Mouse (Mus musculus) inflammation-experienced regulatory T-cells, adult 6 months (primary cell): Measurements from ENCODE around the gene Tgif2. TPM values are rescaled to one million over a fixed set of nuclear protein-coding genes. Genes with fewer than 3 reads are reported as not detected.
A peak's percentile ranks its signal among the peaks of the same experiment; 100 is the strongest.
"Not testable (repeated sequence)": the region's sequence is repeated elsewhere in the genome, so short reads cannot be mapped to it uniquely, and the experiment has no call there.

Experiments
- ATAC-seq: one replicate; pipeline ENCODE4 v1.8.0; 2017
- polyA plus RNA-seq, 3 experiments: library from polyadenylated mRNA; unstranded; fragments of 100-300 nt; shearing (Covaris generic); gene quantifications; one replicate each; pipeline ENCODE4 v1.2.1; 2017

The Tgif2 gene
- polyA plus RNA-seq, 3 experiments from 2014 or later = 3.1 to 9.7 (median 4.6) TPM

DNA sequence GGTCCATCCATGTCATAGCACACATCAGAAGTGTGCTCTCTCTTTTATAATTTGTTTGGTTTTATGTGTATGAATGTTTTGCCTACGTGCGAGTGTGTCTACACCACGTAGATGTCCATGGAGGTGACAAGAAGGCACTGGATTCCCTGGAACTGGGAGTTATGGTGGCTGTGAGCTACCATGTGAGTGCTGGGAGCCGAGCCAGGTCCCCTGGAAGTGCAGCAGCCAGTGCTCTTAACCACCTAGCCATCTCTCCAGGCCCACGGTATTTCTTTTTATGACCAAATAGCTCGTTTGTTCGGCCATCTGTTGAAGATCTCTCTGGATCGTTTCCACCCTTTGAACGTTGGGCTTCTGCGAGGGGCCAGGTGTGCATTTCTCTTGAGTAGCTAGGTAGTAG, 3.5 kb downstream of the Tgif2 start:
- no peak for ATAC-seq

DNA sequence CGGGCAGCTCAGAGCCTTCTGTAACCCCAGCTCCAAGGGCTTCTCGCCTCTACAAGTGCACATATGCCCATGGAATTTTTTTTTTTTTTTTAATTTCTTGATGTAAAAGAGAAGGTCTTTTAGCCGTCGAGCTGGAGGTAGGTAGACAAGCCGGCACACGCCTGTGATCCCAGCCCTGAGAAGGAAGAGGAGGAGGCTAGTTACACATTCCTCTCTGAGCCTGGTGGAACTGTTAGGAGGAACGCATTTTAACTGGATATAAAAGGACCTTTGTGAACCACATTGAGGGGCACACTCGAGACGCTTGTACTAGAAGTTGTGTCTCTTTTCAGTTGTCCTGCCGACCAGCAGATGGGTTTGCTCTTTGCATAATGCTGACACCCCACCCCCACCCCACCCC, 4.9 kb downstream of the Tgif2 start:
- no peak for ATAC-seq

DNA sequence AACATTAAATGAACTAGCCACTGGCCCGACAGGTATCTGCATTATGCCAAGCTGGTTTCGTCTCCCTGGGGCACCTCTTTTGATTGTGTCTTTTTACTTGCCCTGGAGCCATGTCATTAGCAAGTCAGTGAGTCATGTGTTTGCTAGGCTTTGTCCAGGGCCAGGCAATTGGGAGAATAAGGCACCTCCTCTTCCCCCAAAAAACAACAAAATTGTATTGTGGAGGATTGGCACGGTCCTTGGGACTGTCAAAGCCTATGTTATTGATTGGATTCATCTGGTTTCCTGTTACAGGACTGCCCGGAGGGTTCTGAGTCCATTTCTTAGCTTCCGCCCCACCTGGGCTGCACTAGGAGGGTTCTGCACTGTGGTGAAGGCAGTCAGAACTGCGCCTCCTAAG, 7.8 kb downstream of the Tgif2 start:
- ATAC-seq = no peak

DNA sequence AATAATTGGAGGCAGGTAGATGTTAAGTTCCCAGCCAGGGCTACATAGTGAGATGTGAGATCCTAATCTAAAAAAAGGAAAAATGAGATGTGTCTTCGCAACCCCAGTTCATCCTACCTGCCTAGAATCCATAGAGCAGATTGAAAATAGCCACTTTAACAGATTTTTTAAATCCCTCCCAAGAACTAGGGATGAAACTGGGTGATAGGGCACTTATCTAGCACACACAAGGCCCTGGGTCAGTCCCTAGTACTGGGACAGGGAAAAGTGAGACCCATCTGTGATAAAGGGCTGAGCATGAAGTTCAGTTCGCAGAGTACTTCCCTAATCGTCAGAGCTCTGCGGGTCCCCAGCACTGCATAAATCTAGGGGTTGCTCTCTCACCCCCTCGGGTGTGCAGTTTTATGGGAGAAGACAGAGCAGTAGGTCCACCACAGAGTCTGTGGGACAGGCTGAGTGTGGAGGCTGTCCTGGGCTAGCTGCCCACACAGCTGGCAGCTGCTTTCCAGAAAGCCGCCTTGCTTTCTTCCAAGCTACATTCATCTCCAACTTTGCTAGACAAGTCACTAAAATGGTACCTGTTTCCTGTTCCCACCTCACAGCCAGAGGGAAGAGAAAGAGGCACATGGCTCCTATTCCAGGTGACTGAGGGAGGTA, 8.8 kb downstream of the Tgif2 start:
- no peak for ATAC-seq

DNA sequence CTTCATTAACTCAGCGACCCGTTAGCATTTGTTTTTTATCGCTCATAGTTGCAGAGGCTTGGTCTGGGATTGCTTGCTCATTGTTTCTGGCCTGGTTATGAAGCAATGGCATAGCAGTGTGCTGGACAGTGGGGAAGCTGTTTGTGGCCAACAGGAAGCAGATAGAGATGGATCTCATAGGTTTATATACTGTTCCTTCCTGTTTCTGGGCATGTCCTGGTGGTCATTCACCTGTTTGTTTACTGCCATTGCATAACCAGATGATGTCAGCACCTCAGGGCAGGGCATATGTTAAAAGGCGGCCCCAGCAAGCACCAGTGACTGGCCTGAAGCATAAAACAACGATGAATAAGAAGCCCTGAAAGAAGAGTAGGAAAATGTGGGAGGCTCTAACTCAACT, 10.7 kb downstream of the Tgif2 start:
- no peak for ATAC-seq

DNA sequence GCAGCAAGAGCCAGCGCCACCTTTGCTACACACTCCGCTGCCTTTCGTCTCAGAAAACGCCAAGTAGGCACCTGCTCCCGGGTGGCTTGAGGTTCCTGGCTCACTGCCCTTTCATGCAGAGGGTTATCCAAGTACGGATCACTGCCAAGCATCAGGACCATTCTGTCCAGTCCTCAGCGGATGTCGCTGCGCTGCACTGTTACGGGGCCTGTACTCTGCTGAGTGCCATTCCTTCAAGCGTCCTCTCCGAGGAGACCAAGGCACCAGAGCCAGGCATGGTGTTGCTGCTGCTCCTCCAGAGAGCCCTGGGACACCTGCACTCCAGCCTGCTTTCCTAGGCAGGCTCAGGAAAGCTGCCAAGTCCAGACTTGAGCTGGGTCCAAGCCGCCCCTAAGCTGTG, 13.8 kb downstream of the Tgif2 start:
- ATAC-seq = not testable (repeated sequence)

DNA sequence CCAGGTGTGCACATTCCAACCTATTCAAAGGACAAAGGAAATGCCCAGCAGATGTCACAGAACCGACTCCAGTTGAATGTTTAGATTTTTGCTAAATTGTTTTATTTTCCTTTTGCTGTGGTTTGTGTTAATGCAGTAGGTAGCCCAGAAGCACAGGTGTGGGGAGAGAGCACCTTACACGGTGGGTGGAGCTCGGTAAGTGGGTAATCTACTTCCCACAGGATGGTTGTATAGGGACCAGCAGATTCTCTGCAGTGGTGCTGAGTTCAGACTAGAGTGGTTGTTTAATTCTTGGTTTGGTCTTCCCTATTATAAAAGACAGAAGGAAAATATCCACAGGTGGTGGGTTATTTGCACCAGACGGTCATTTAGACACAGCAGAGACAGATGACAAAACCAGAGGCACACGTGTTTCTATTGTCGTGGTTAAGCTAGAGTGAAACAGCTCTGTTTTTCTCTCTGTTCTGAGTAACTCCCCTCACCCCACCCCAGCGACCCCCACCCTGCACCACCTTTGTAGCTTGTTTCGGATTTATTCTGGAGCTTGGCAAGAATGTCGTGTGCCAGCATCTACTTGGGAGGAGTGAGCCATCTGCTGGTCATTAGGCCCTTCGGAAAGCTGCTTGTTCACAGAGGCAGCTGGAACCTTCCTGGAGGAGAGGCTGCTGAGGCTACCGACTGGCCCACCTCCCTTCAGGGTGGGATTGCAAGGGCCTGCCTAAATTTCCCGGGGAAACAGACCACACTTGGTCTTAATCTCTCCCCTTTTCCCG, 14.4 kb downstream of the Tgif2 start:
- not testable (repeated sequence) for ATAC-seq

DNA sequence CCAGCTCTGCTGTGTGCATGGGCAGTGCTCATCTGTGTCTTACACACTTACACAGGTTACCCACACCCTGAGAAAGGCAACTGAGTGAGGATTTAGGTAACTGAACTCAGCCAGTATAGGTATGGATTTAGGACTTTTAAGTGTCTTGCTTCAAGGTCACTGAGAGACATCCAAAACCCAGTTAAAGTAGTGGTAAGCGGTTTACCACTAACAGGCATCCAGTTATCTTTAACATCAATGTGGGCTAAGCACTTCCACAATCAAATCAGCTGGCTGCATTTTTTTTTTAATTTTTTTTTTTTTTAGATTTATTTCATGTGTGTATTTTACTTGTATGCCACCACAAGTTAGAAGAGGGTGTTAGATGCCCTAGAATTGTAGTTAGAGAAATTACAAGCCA, 16.5 kb downstream of the Tgif2 start:
- ATAC-seq = no peak

DNA sequence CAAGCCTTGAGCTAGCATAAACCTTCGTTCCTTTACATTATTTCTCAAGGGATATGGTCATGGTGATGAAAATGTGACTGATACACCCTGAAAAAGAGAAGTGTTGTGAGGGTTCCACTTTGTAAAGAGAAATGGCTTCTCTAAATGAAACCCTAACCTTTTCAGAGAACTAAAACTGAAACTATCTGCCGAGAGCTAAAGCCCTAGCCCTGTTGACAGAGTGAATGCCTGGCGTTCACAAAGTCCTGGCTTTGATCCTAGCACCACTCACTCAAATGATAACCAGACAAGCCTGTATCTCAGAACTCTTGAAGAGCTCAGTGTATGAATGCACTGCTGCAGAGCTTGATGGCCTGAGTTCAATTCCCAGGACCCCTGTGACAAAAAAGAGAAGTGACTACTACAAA, 17.6 kb downstream of the Tgif2 start:
- peak; percentile 53 for ATAC-seq

DNA sequence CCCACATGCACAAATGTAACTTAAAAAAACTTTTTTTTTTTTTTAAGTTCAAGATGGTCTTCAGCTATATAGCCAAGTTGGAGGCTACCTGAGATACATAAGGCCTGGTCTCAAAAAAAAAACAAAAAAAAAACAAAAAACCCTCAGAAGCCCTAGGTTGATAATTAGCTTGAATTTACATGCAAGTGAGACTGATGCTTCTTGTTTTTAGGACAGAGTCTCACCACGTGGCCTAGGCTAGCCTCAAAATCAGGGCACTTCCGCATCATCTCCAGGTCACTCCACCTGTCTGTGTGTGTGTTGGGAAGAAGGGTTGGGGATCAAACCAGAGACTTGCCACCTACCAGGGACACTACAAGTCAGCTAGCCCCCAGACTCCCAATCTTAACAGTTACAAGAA, 18.0 kb downstream of the Tgif2 start, which contains the start of gene 4930518I15Rik:
Gene 4930518I15Rik, minus strand, starts transcription at position 112 of the 400 bp plus-strand sequence.
- ATAC-seq = no peak

DNA sequence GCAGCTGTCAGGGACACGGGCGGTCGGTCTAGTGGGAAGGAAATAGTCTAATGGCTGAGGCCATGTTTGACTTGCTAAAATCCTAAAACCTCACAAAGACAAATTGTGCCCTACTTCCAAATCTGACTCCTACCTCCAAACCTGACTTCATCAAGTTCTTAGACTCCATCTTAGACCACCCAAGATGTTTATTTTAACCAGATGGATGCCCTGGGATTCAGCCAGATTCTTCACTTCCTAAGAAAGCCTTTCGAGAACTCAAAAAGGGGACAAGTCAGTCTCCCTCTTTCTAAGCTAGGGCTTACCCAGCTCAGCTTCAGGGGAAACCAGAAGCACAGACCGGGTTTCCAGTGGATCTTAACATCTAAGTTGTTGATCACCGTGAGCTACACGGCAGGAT, 18.9 kb downstream of the Tgif2 start:
- no peak for ATAC-seq

DNA sequence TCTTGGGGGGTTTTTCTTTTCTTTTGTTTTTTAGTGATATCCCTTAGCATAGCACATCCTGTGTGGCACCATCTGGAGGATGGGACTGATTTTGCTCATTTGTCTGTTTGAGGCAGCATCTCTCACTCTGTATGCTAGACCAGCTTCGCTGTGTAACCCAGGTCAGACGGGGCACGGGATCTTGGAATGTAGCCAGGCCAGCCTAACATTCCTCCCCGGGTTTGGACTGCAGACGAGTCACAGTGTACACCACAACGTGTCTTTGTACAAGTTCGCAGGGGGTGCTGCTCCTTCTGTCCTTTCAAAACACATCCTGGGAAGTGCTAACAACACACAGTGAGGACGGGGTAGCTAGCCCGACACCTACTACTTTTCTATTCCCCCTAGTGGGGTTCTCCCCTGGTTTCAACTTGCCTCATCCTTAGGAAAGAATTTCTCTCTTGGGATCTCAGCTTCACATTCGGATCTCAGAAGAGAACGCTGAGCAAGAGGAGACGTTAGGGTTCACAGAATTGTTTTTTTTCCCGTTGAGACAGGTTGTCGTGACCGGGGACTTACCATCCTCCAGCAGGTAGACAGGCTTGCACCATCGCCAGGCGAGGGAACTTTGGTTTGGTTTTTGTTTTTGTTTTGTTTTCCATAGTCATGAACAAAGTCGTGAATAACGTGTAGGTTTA, 22.4 kb downstream of the Tgif2 start:
- peak; percentile 13 for ATAC-seq

DNA sequence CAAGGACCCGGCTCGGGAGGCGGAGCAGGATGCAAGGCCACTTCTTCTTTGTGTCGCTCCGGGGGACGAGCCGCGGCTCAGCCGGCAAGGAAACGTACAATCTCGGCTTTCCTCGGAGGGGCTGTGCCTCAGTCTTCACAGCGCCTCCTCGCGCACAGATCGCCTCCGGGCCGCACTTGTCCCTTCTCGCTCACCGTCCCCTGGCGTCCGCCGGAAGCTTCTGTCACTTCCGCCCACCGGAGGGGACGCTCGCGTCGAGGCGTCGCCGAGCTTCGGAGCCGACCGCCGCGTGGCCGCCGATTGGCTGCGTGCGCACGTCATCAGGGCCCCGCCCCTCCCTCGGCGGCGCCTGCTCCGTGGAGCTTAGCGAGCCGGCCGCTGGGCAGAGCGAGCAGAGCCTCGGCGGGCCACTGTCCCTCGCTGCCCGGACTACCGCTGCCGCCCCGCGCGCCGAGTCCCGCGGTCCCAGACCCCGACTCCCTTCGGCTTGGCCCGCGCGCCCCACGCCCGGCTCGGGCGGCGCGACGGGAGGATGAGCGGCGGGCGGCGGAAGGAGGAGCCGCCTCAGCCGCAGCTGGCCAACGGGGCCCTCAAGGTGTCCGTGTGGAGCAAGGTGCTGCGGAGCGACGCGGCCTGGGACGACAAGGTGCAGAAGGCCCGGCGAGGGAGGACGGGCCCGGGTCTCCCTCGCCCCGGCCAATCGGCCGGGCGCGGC, 23.1 kb downstream of the Tgif2 start, which contains the start of gene Rab5if:
Gene Rab5if, plus strand, starts transcription at position 357 of the 715 bp plus-strand sequence.
- ATAC-seq = peak; percentile 83

DNA sequence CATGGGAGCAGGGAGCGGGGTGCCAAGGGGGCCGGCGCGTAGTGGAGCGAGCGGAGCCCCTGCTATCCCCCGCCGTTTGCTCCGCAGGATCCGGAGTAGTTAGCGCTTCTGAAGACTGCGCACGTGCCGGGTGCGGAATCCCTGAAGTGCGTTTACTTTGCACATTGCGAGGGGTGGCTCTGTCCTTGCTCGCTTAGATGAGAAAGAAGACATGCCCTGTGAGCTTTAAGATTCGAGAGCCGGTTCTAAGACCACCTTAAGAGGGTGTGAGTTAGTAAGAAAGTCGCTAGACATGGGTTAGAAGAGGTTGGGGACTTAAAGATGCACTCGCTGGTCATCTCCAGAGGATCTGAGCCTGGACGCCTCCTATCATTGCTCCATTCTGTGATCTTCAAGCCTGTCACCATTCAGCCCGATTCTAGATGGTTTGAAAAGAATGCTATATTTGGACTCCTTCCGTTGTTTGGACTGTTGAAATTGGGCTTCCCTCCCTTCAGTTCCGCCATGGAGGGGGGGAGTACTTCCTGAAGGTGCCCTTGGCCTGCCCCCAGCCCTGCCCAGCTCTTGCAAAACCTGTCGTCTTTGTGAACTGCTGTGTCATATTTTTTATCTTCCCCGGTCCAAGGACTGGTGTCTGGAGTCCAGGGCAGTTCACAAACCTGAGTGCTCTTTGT, 23.8 kb downstream of the Tgif2 start:
- ATAC-seq = peak; percentile 35

DNA sequence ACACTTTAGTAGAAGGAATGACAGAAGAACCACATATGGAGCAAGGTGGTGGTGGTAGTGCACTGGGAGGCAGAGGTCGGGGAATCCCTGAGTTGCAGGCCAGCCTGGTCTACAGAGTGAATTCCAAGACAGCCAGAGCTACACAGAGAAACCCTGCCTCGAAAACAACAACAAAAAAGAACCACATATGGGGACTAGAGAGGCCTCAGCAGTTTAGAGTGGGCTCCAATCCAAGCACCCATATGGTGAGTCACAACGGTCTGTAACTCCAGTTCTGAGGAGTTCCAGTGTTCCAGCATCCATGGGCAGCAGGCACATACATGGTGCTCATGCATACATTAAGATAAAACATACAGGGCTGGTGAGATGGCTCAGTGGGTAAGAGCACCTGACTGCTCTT, 24.7 kb downstream of the Tgif2 start:
- no peak for ATAC-seq

DNA sequence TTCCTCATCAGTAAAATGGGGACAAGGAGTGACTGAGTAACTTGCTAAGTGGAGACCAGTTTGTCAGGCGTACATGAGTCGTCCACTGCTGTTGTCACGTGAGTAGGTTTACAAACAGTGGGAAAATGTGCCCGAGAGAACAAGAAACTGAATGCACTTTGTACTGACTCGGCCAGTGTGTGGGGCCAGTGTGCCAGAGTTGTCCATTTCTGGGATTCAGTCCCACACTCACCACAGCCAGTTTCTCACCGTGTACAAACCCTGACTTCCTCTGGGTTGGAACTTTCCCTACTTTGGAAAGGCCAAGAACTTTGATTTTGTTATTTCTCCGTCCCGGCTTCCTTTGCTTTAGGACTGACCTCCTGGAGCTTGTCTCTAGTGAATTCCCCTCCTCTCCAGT, 29.2 kb downstream of the Tgif2 start:
- ATAC-seq = no peak

DNA sequence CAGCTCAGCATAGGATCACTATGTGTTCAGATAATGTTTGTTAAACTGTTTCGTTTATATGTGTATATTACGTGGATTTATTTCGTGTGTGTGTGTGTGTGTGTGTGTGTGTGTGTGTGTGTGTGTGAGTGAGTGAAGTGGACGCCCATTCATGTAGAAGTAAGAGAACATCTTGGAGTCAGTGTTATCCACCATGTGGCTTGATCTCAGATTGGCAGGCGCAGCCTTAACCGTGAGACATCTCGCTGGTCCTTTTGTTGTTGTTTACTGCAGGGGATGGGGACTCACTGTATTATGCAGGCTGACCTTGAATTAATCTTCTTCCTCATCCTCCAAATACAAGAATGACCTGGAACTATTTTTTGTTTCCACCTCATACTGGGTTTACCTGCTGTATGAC, 29.7 kb downstream of the Tgif2 start:
- no peak for ATAC-seq

DNA sequence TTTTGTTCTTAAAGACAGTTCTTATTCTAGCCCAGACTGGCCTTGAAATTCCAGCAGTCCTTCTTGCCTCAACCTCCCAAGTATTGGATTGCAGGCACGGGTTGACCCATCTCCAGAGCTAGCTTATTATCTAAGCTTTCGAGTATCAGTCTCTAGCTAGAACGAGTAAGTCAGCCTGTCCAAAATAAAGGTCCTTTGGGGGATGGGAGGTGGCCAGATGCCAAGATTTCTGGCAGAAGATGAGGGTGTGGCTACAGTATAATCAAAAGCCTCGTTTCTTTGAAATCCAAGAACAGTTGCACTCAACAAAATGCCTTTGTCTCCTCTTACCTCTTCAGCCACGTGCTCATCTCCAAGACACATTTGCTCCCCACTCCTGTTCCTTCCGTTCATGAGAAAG, 30.7 kb downstream of the Tgif2 start:
- no peak for ATAC-seq

DNA sequence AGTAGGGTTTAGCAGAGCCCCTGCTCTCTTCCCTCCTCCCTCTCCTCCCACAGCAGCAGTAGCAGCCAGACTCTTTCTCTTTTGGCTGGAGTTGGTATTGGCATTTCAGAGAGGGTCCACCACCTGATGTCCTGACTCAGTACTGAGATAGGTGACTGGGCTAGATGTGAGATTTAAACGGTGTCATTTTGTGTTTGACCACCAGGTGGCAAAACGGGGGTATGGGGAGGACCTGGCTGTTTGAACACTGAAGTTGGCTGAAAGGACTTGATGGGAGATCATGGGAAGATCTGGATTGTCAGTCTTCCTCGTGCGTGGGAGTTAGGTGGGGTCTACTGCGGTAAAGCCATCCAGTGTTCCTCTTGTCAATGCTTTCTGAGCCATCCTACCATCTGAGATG, 33.8 kb downstream of the Tgif2 start:
- peak; percentile 38 for ATAC-seq

DNA sequence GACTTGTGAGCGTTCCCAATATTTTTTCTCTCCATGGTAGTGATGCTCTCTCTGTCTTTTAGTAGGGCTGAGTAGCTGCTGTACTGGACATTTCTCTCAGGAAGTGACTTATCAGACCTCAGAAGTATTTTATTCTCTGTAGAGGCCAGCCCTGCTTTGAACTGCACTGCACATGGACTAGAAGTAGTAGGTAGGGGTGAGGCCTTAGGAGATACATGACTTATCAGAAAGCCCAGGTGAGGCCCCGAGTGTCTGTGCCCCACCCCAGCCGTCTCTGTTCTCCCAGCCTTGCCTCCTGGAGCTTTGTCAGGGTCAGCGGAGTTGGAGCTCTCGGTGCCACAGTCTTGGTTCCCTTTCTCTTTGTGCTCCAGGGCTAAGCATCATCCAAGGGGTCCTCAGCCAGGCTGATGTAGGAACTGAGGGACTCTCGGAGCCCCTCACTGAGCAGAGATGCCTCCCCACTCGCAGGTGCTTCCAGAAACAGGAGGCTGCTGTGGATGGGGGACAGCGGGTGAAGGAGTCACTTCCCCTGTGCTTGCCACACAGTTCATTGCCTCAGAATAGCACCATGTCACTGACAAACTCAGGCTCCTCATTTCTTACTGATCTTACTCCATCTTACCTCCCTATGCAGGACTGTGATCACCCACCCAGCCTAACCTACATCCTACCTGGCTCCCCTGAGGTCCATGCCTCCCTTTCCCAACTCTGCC, 34.4 kb downstream of the Tgif2 start:
- ATAC-seq = no peak

DNA sequence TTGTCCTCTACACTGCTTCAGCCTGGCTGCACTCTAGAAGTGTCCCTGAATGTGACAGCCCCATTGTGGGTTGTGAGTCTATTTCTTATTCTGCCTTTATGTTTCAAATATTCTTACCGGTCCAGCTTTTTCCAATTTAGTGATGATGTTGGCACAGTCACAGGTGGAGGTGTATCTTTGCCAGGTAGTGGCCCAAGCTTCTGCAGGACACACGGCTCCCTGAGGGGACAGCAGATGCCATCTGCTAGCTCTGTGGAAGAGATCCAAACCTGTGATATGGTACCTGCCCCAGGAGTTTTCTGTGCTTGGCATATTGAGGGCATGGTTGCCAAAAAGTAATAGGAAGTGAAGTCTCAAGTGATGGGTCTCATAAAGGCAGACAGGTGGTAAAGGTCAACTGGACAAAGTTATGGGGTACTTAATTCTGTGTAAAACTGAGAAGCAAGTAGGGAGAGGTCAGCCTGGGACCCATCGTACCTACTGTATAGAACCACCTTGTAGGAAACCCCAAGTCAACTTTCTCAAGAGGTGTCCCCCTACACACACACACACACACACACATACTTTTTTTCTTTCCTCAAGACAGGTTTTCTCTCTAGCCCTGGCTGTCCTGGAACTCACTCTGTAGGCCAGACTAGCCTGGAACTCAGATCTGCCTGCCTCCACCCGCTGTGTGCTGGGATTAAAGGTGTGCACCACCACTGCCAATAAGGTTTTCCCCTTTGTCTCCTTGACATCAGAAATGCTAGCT, 35.1 kb downstream of the Tgif2 start:
- no peak for ATAC-seq
